Mouse (Mus musculus) embryonic fibroblast, embryonic 13.5 days (primary cell): ENCODE measurements around the gene Adrb1.

Experiments
- CTCF ChIP-seq: IDR thresholded peaks from 2 replicates; pipeline ENCODE4 v1.5.1; 2011; ENCODE audit warnings: mild to moderate bottlenecking, control low read depth, low read length, moderate library complexity, borderline replicate concordance; ENCODE audit not compliant: insufficient read depth
- POLR2A ChIP-seq: IDR thresholded peaks from 2 replicates; pipeline ENCODE4 v1.6.1; 2011; ENCODE audit warnings: low read depth, mild to moderate bottlenecking, control low read depth, low read length, moderate library complexity

- TF ChIP-seq CTCF (no peak), POLR2A (no peak)
Observed at GRCm38 (mm10) chr19:56745528-56745927, 23.5 kb downstream of the Adrb1 start.
